Mouse (Mus musculus): ENCODE measurements around the gene Kcnj6. TPM values are rescaled to one million over a fixed set of nuclear protein-coding genes. Genes with fewer than 3 reads are reported as not detected.
A peak's percentile ranks its signal among the peaks of the same experiment; 100 is the strongest.
"Not testable (repeated sequence)": the region's sequence is repeated elsewhere in the genome, so short reads cannot be mapped to it uniquely, and the experiment has no call there.

The Kcnj6 gene
- polyA plus RNA-seq, 1 experiment from 2014 or later, result 0.62 TPM

GRCm38 (mm10) chr16:94822611-94823010 is 174.9 kb downstream of the Kcnj6 start:
- Histone ChIP-seq H3K27me3 (replicated peaks; ENCODE audit: control insufficient read depth, insufficient read depth, low read length) (no peaks in the 10 kb centered on the region), H3K9ac (ENCODE audit: low read length) (no peak overlapping the region), H3K4me1 (ENCODE audit: control insufficient read depth, insufficient read depth, low read length) (peaks cover 8% of the 10 kb centered on the region; the same call in 1 of the 2 replicates), H3K36me3 (ENCODE audit: control insufficient read depth, insufficient read depth, low read length) (no peaks in the 10 kb centered on the region), H3K9me3 (replicated peaks; ENCODE audit: control insufficient read depth, low read length) (no peaks in the 10 kb centered on the region), H3K4me3 (ENCODE audit: low read depth, low read length) (no peak overlapping the region), H3K27ac (ENCODE audit: low read depth, low read length) (no peak overlapping the region), H3K4me2 (ENCODE audit: low read length) (no peak overlapping the region)
- DNase-seq (ENCODE audit: low spot score), result no peak
- ATAC-seq, result no peak
- 86% methylated on average over 5 of the region's 5 CpGs for WGBS

- H3K4me3 ChIP-seq (ENCODE audit: low read depth, low read length), result no peak overlapping the region
- no peak overlapping the region for H3K4me2 ChIP-seq (ENCODE audit: low read length)
- H3K4me1 ChIP-seq (ENCODE audit: control insufficient read depth, insufficient read depth, low read length), result no peaks in the 10 kb centered on the region
- WGBS, result 90% methylated on average over 11 of the region's 11 CpGs
- H3K27me3 ChIP-seq (replicated peaks; ENCODE audit: control insufficient read depth, insufficient read depth, low read length), result no peaks in the 10 kb centered on the region
- ATAC-seq, result no peak
- H3K9me3 ChIP-seq (replicated peaks; ENCODE audit: control insufficient read depth, low read length), result no peaks in the 10 kb centered on the region
- no peak overlapping the region for H3K27ac ChIP-seq (ENCODE audit: low read depth, low read length)
- no peaks in the 10 kb centered on the region for H3K36me3 ChIP-seq (ENCODE audit: control insufficient read depth, insufficient read depth, low read length)
- no peak for DNase-seq (ENCODE audit: low spot score)
- no peak overlapping the region for H3K9ac ChIP-seq (ENCODE audit: low read length)
Measured at GRCm38 (mm10) chr16:94821610-94822009, 175.9 kb downstream of the Kcnj6 start.

GRCm38 (mm10) chr16:94816391-94816790 is 181.1 kb downstream of the Kcnj6 start:
- H3K4me1 ChIP-seq (ENCODE audit: control insufficient read depth, insufficient read depth, low read length), result no peaks in the 10 kb centered on the region
- H3K36me3 ChIP-seq (ENCODE audit: control insufficient read depth, insufficient read depth, low read length), result no peaks in the 10 kb centered on the region
- H3K4me3 ChIP-seq (ENCODE audit: low read depth, low read length), result no peak overlapping the region
- WGBS, result 20% methylated on average over 6 of the region's 6 CpGs
- no peaks in the 10 kb centered on the region for H3K27me3 ChIP-seq (replicated peaks; ENCODE audit: control insufficient read depth, insufficient read depth, low read length)
- ATAC-seq (peak; percentile 58; the same call in 1 of the 2 replicates), DNase-seq (ENCODE audit: low spot score) (peak; percentile 81)
- H3K9ac ChIP-seq (ENCODE audit: low read length), result no peak overlapping the region
- no peak overlapping the region for H3K27ac ChIP-seq (ENCODE audit: low read depth, low read length)
- H3K9me3 ChIP-seq (replicated peaks; ENCODE audit: control insufficient read depth, low read length), result peaks cover 10% of the 10 kb centered on the region
- H3K4me2 ChIP-seq (ENCODE audit: low read length), result no peak overlapping the region

- WGBS, result 84% methylated on average over 6 of the region's 6 CpGs
- Histone ChIP-seq H3K9me3 (replicated peaks; ENCODE audit: control insufficient read depth, low read length) (peaks cover 10% of the 10 kb centered on the region), H3K36me3 (ENCODE audit: control insufficient read depth, insufficient read depth, low read length) (no peaks in the 10 kb centered on the region), H3K27me3 (replicated peaks; ENCODE audit: control insufficient read depth, insufficient read depth, low read length) (no peaks in the 10 kb centered on the region), H3K4me3 (ENCODE audit: low read depth, low read length) (no peak overlapping the region), H3K4me1 (ENCODE audit: control insufficient read depth, insufficient read depth, low read length) (no peaks in the 10 kb centered on the region), H3K4me2 (ENCODE audit: low read length) (no peak overlapping the region), H3K9ac (ENCODE audit: low read length) (no peak overlapping the region), H3K27ac (ENCODE audit: low read depth, low read length) (no peak overlapping the region)
- ATAC-seq (no peak), DNase-seq (ENCODE audit: low spot score) (no peak)
Measured at GRCm38 (mm10) chr16:94815891-94816290, 181.6 kb downstream of the Kcnj6 start.

GRCm38 (mm10) chr16:94809286-94809685 is 188.2 kb downstream of the Kcnj6 start:
- H3K27me3 ChIP-seq (replicated peaks; ENCODE audit: control insufficient read depth, insufficient read depth, low read length); H3K9me3 ChIP-seq (replicated peaks; ENCODE audit: control insufficient read depth, low read length); H3K4me3 ChIP-seq (ENCODE audit: low read depth, low read length); DNase-seq (ENCODE audit: low spot score); H3K4me1 ChIP-seq (ENCODE audit: control insufficient read depth, insufficient read depth, low read length); H3K36me3 ChIP-seq (ENCODE audit: control insufficient read depth, insufficient read depth, low read length); ATAC-seq; H3K27ac ChIP-seq (ENCODE audit: low read depth, low read length); H3K4me2 ChIP-seq (ENCODE audit: low read length); H3K9ac ChIP-seq (ENCODE audit: low read length): not testable (repeated sequence)
- WGBS, result 16% methylated on average over 1 of the region's 1 CpGs

- 86% methylated on average over 10 of the region's 12 CpGs for whole genome bisulfite sequencing
Measured at GRCm38 (mm10) chr16:94798241-94798640, 199.3 kb downstream of the Kcnj6 start.

GRCm38 (mm10) chr16:94797366-94797765 is 200.1 kb downstream of the Kcnj6 start:
- ATAC-seq (no peak), DNase-seq (ENCODE audit: low spot score) (no peak)
- Histone ChIP-seq H3K36me3 (ENCODE audit: control insufficient read depth, insufficient read depth, low read length) (no peaks in the 10 kb centered on the region), H3K27me3 (replicated peaks; ENCODE audit: control insufficient read depth, insufficient read depth, low read length) (no peaks in the 10 kb centered on the region), H3K4me1 (ENCODE audit: control insufficient read depth, insufficient read depth, low read length) (no peaks in the 10 kb centered on the region), H3K9me3 (replicated peaks; ENCODE audit: control insufficient read depth, low read length) (no peaks in the 10 kb centered on the region), H3K4me2 (ENCODE audit: low read length) (no peak overlapping the region), H3K27ac (ENCODE audit: low read depth, low read length) (no peak overlapping the region), H3K4me3 (ENCODE audit: low read depth, low read length) (no peak overlapping the region), H3K9ac (ENCODE audit: low read length) (no peak overlapping the region)
- WGBS, result 76% methylated on average over 6 of the region's 6 CpGs

More at GRCm38 (mm10) chr16:94798241-94798640, 199.3 kb downstream of the Kcnj6 start:
- Histone ChIP-seq H3K9ac (ENCODE audit: low read length) (no peak overlapping the region), H3K27me3 (replicated peaks; ENCODE audit: control insufficient read depth, insufficient read depth, low read length) (no peaks in the 10 kb centered on the region), H3K4me3 (ENCODE audit: low read depth, low read length) (no peak overlapping the region), H3K4me2 (ENCODE audit: low read length) (no peak overlapping the region), H3K27ac (ENCODE audit: low read depth, low read length) (no peak overlapping the region), H3K4me1 (ENCODE audit: control insufficient read depth, insufficient read depth, low read length) (no peaks in the 10 kb centered on the region), H3K36me3 (ENCODE audit: control insufficient read depth, insufficient read depth, low read length) (no peaks in the 10 kb centered on the region), H3K9me3 (replicated peaks; ENCODE audit: control insufficient read depth, low read length) (no peaks in the 10 kb centered on the region)
- ATAC-seq (no peak), DNase-seq (ENCODE audit: low spot score) (no peak)

GRCm38 (mm10) chr16:94793041-94793440 is 204.5 kb downstream of the Kcnj6 start:
- no peak for ATAC-seq
- H3K4me3 ChIP-seq (ENCODE audit: low read depth, low read length), result no peak overlapping the region
- no peak overlapping the region for H3K4me2 ChIP-seq (ENCODE audit: low read length)
- H3K4me1 ChIP-seq (ENCODE audit: control insufficient read depth, insufficient read depth, low read length), result no peaks in the 10 kb centered on the region
- no peak overlapping the region for H3K27ac ChIP-seq (ENCODE audit: low read depth, low read length)
- H3K27me3 ChIP-seq (replicated peaks; ENCODE audit: control insufficient read depth, insufficient read depth, low read length), result no peaks in the 10 kb centered on the region
- 88% methylated on average over 7 of the region's 7 CpGs for WGBS
- no peak for DNase-seq (ENCODE audit: low spot score)
- no peaks in the 10 kb centered on the region for H3K36me3 ChIP-seq (ENCODE audit: control insufficient read depth, insufficient read depth, low read length)
- no peaks in the 10 kb centered on the region for H3K9me3 ChIP-seq (replicated peaks; ENCODE audit: control insufficient read depth, low read length)
- no peak overlapping the region for H3K9ac ChIP-seq (ENCODE audit: low read length)

GRCm38 (mm10) chr16:94789958-94790357 is 207.5 kb downstream of the Kcnj6 start:
- H3K4me3 ChIP-seq (ENCODE audit: low read depth, low read length), result no peak overlapping the region
- H3K9ac ChIP-seq (ENCODE audit: low read length), result no peak overlapping the region
- no peaks in the 10 kb centered on the region for H3K36me3 ChIP-seq (ENCODE audit: control insufficient read depth, insufficient read depth, low read length)
- H3K9me3 ChIP-seq (replicated peaks; ENCODE audit: control insufficient read depth, low read length), result no peaks in the 10 kb centered on the region
- H3K4me2 ChIP-seq (ENCODE audit: low read length), result no peak overlapping the region
- no peaks in the 10 kb centered on the region for H3K4me1 ChIP-seq (ENCODE audit: control insufficient read depth, insufficient read depth, low read length)
- DNase-seq (ENCODE audit: low spot score) (peak; percentile 30), ATAC-seq (no peak)
- no peak overlapping the region for H3K27ac ChIP-seq (ENCODE audit: low read depth, low read length)
- no peaks in the 10 kb centered on the region for H3K27me3 ChIP-seq (replicated peaks; ENCODE audit: control insufficient read depth, insufficient read depth, low read length)
- 18% methylated on average over 6 of the region's 6 CpGs for WGBS

All from forebrain, embryonic 14.5 days (tissue).